ENCODE assay signal across 7 mouse cellular contexts in the genomic region with DNA sequence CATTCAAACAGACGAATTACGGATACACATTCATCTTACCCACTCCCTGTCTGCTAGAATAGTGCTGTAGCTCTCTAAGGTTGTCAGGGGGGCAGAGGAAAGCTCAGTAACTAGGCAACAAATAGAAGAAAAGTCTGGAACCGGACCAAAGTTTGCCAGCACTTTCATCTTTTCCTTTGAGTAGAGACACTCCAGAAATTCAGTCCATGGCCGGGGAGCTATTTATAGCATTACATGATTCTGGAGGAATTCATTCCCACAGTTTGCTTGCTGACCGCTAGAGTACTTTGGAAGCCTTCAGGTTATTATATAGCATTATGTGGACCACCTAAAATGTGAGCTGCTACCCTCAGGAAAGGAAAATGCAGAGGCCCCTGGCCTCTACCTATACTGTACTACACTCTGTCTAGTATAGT. TPM values are rescaled to one million over a fixed set of nuclear protein-coding genes. Genes with fewer than 3 reads are reported as not detected.
DNase-seq lines count a peak whose midpoint lies in the region; ATAC-seq and TF ChIP-seq lines count a peak whose summit lies in the region.

No protein-coding gene starts in this region.

- peak; percentile 30 for DNase-seq in kidney, postnatal 10 days
- no peak for DNase-seq in kidney, postnatal 25 days
- DNase-seq in forebrain, embryonic 14.5 days (ENCODE audit: low spot score): peak; percentile 87
- DNase-seq in heart, postnatal 4 days: peak; percentile 65
- DNase-seq in cerebellum, adult 11 months: no peak
- no peak for DNase-seq in layer of hippocampus, postnatal 25 days (ENCODE audit: extremely low spot score in 1 of 2, low spot score in 1 of 2)

- 15% methylated on average over 5 of the region's 5 CpGs for WGBS in forebrain, embryonic 14.5 days

- H3K4me3 ChIP-seq in forebrain, embryonic 14.5 days (ENCODE audit: low read depth, low read length): no peak overlapping the region
- no peak overlapping the region for H3K4me3 ChIP-seq in myocyte

- no peak overlapping the region for H3K9ac ChIP-seq in forebrain, embryonic 14.5 days (ENCODE audit: low read length)

- H3K4me2 ChIP-seq in forebrain, embryonic 14.5 days (ENCODE audit: low read length): no peak overlapping the region
- H3K4me2 ChIP-seq in myocyte (ENCODE audit: low read depth): peak overlapping the region; percentile 26

- peak; percentile 86 for ATAC-seq in forebrain, embryonic 14.5 days

- H3K4me1 ChIP-seq in forebrain, embryonic 14.5 days (ENCODE audit: control insufficient read depth, insufficient read depth, low read length): peaks cover 7% of the 10 kb centered on the region; the same call in 1 of the 2 replicates

- H3K79me2 ChIP-seq in myocyte (ENCODE audit: control insufficient read depth, insufficient read depth): peaks cover 38% of the 10 kb centered on the region

- no peaks in the 10 kb centered on the region for H3K9me3 ChIP-seq in forebrain, embryonic 14.5 days (replicated peaks; ENCODE audit: control insufficient read depth, low read length)

- H3K27ac ChIP-seq in forebrain, embryonic 14.5 days (ENCODE audit: low read depth, low read length): no peak overlapping the region

- no peaks in the 10 kb centered on the region for H3K36me3 ChIP-seq in forebrain, embryonic 14.5 days (ENCODE audit: control insufficient read depth, insufficient read depth, low read length)
- no peaks in the 10 kb centered on the region for H3K36me3 ChIP-seq in myocyte (ENCODE audit: control insufficient read depth, insufficient read depth)

- TF ChIP-seq POLR2A in myocyte (IDR thresholded peaks at IDR 0.05; ENCODE audit: insufficient read length, low read depth): no peak

- no peak overlapping the region for H3ac ChIP-seq in myocyte (ENCODE audit: control insufficient read depth, insufficient read length)

- H3K27me3 ChIP-seq in forebrain, embryonic 14.5 days (replicated peaks; ENCODE audit: control insufficient read depth, insufficient read depth, low read length): no peaks in the 10 kb centered on the region
- no peaks in the 10 kb centered on the region for H3K27me3 ChIP-seq in myocyte (ENCODE audit: control insufficient read depth, insufficient read depth, insufficient read length)

TF ChIP-seq in myocyte, 11 proteins besides CTCF, POLR2A, EP300 and RAD21:
- no peak for TF ChIP-seq POLR2AphosphoS2 (IDR thresholded peaks at IDR 0.05; ENCODE audit: insufficient read length, low read depth)
- no peak for TF ChIP-seq REST (IDR thresholded peaks at IDR 0.05; ENCODE audit: insufficient read depth, insufficient read length)
- no peak for TF ChIP-seq TCF12 (IDR thresholded peaks at IDR 0.05; ENCODE audit: insufficient read depth, poor library complexity, severe bottlenecking)
- no peak for TF ChIP-seq SRF (IDR thresholded peaks at IDR 0.05; ENCODE audit: control insufficient read depth, insufficient read length, low read depth)

RNA-seq across cellular contexts. Expression of gene Camk2d, which starts 43.0 kb away (rescaled TPM):
- 25.5 and 30.3 TPM in 2 replicates for polyA plus RNA-seq in forebrain, embryonic 14.5 days (2014; fragmentation: Nextera tagmentation; extraction: Ambion mirVana)
- total RNA-seq in heart, postnatal 4 days (2021): 100 to 1,000 TPM; 208 to 210 TPM
- polyA plus RNA-seq in myocyte (2012; fragmentation: generic; extraction: Trizol): 22.1 TPM
- 10 to 100 TPM; 37.0 to 37.2 TPM for total RNA-seq in layer of hippocampus, postnatal 25 days (2021)

Comparison
In these comparisons a context has a peak if more than half of its experiments do, and no peak if none do; other contexts are left out.
1. DNase-seq: peak in kidney, postnatal 10 days (single experiment), forebrain, embryonic 14.5 days (single experiment) and heart, postnatal 4 days (single experiment); none in kidney, postnatal 25 days (0 of 2), cerebellum, adult 11 months (single experiment) and layer of hippocampus, postnatal 25 days (0 of 2).
2. RNA of gene Camk2d, which starts 43.0 kb away (total RNA-seq): 208 to 210 TPM in heart, postnatal 4 days; 37.0 to 37.2 TPM in layer of hippocampus, postnatal 25 days; every median in the first group is over 4 times any median in the second.